Mouse (Mus musculus) embryonic fibroblast, embryonic 13.5 days (primary cell): Measurements from ENCODE around the gene Treh. TPM values are rescaled to one million over a fixed set of nuclear protein-coding genes. Genes with fewer than 3 reads are reported as not detected.
A peak's percentile ranks its signal among the peaks of the same experiment; 100 is the strongest.

ENCODE experiments used
- H3K27ac ChIP-seq: 2 replicates; pipeline ENCODE4 v1.5.1; 2012; ENCODE audit warnings: low read length, control low read depth, inconsistent platforms; ENCODE audit not compliant: insufficient read depth
- H3K4me1 ChIP-seq: 2 replicates; pipeline ENCODE4 v1.6.1; 2011; ENCODE audit warnings: low read length; ENCODE audit not compliant: control insufficient read depth, insufficient read depth
- H3K4me3 ChIP-seq: 2 replicates; pipeline ENCODE4 v1.5.1; 2011; ENCODE audit warnings: mild to moderate bottlenecking, control low read depth, low read length; ENCODE audit not compliant: insufficient read depth
- CTCF ChIP-seq: IDR thresholded peaks from 2 replicates; pipeline ENCODE4 v1.5.1; 2011; ENCODE audit warnings: mild to moderate bottlenecking, control low read depth, low read length, moderate library complexity, borderline replicate concordance; ENCODE audit not compliant: insufficient read depth
- POLR2A ChIP-seq: IDR thresholded peaks from 2 replicates; pipeline ENCODE4 v1.6.1; 2011; ENCODE audit warnings: low read depth, mild to moderate bottlenecking, control low read depth, low read length, moderate library complexity
- polyA plus RNA-seq: library from polyadenylated mRNA; stranded (reverse); fragments of >200 nt; gene quantifications from 2 replicates; pipeline ENCODE4 v1.2.4, GENCODE M21; 2011; ENCODE audit warnings: low read depth; ENCODE audit not compliant: missing spikeins, insufficient read length

Treh gene
- polyA plus RNA-seq, 1 experiment: not detected

- TF ChIP-seq CTCF (no peak), POLR2A (no peak)
- Histone ChIP-seq H3K4me1 (peaks cover 19% of the 10 kb centered on the region), H3K4me3 (no peak overlapping the region), H3K27ac (no peak overlapping the region)
These were observed 59.1 kb downstream of the Treh start for GRCm38 (mm10) chr9:44732130-44732549.

GRCm38 (mm10) chr9:44732921-44733530, 60.0 kb downstream of the Treh start:
- Histone ChIP-seq H3K4me3 (peak overlapping the region; percentile 70), H3K27ac (peak overlapping the region; percentile 53), H3K4me1 (peaks cover 13% of the 10 kb centered on the region)
- no peak for TF ChIP-seq POLR2A
- TF ChIP-seq CTCF: no peak

GRCm38 (mm10) chr9:44733671-44734523, 60.9 kb downstream of the Treh start:
- H3K27ac ChIP-seq: peak overlapping the region; percentile 74

GRCm38 (mm10) chr9:44734524-44735494, 61.8 kb downstream of the Treh start, which contains the start of gene Phldb1:
Phldb1 (minus strand) TSS chr9:44735198.
- peak; percentile 87 for TF ChIP-seq POLR2A
- no peak for TF ChIP-seq CTCF
- Histone ChIP-seq H3K27ac (peak within 1 kb of the TSS; percentile 74), H3K4me1 (peaks cover 12% of the 10 kb centered on the region; the same call in 1 of the 2 replicates), H3K4me3 (peak within 1 kb of the TSS; percentile 70)

More at GRCm38 (mm10) chr9:44733671-44734523, 60.9 kb downstream of the Treh start:
- Histone ChIP-seq H3K4me1 (peaks cover 12% of the 10 kb centered on the region; the same call in 1 of the 2 replicates), H3K4me3 (peak overlapping the region; percentile 70)
- TF ChIP-seq CTCF (no peak), POLR2A (peak; percentile 40)

GRCm38 (mm10) chr9:44735886-44736285, 62.9 kb downstream of the Treh start:
- Histone ChIP-seq H3K4me1 (peaks cover 12% of the 10 kb centered on the region; the same call in 1 of the 2 replicates), H3K27ac (no peak overlapping the region), H3K4me3 (no peak overlapping the region)
- TF ChIP-seq POLR2A (no peak), CTCF (no peak)

Other genes with a start within 250 kb of the Treh start
- not detected in 2 replicates for gene Foxr1, start 232.1 kb upstream of the Treh start, polyA plus RNA-seq
- gene Upk2, start 218.3 kb upstream of the Treh start, polyA plus RNA-seq: not detected in 2 replicates
- gene Bcl9l, start 190.4 kb upstream of the Treh start, polyA plus RNA-seq: 56.0 and 61.6 TPM in 2 replicates
- not detected in 2 replicates for gene Cxcr5, start 111.4 kb upstream of the Treh start, polyA plus RNA-seq
- 164 TPM in 2 replicates for gene Ddx6, start 68.3 kb upstream of the Treh start, polyA plus RNA-seq
- gene Phldb1, start 62.0 kb downstream of the Treh start, polyA plus RNA-seq: 61.2 and 68.8 TPM in 2 replicates
- 255 and 260 TPM in 2 replicates for gene Arcn1, start 94.6 kb downstream of the Treh start, polyA plus RNA-seq
- 128 and 132 TPM in 2 replicates for gene Ift46, start 94.7 kb downstream of the Treh start, polyA plus RNA-seq
- gene Tmem25, start 126.1 kb downstream of the Treh start, polyA plus RNA-seq: 0.65 and 0.90 TPM in 2 replicates
- 0.79 TPM in 1 of 2 replicates, not detected in the other for gene Ttc36, start 129.8 kb downstream of the Treh start, polyA plus RNA-seq
- 29.0 and 32.1 TPM in 2 replicates for gene Kmt2a, start 208.1 kb downstream of the Treh start, polyA plus RNA-seq
- gene Atp5l, start 247.5 kb downstream of the Treh start, polyA plus RNA-seq: 281 and 285 TPM in 2 replicates